In genomic region chr13:41750481-41750880, GRCm38 (mm10) we compare ENCODE assay signal across 30 mouse cellular contexts.
DNase-seq lines count a peak whose midpoint lies in the region; ATAC-seq and TF ChIP-seq lines count a peak whose summit lies in the region.
"Had no signal": no experiment of that assay in that cellular context is flagged by ENCODE, and none has a peak within 500 bp of the region (broad histone marks: within the 10 kb centered on the region; RNA-seq: fewer than 3 reads in every experiment).

No protein-coding gene starts in this region.

- H3K9ac ChIP-seq in limb, embryonic 14.5 days (ENCODE audit: low read depth, low read length, severe bottlenecking) = no peak overlapping the region
- no peak overlapping the region for H3K9ac ChIP-seq in CH12.LX (ENCODE audit: insufficient read depth, low read depth)
- H3K9ac ChIP-seq: forebrain, embryonic 15.5 days; heart, embryonic 12.5 days; hindbrain, embryonic 15.5 days; limb, embryonic 15.5 days; liver, embryonic 13.5 days; midbrain, embryonic 12.5 days had no signal

- 45% methylated on average over 5 of the region's 5 CpGs for WGBS in limb, embryonic 14.5 days
- WGBS in limb, embryonic 10.5 days = 75% methylated on average over 5 of the region's 5 CpGs
- WGBS in lung, adult 2 months = 76% methylated on average over 5 of the region's 5 CpGs

- in situ Hi-C loops in CH12.LX (cut with MboI; ENCODE audit: low pct_ligation_motif_present, low pct_unique_long_range_greater_than_20kb, low sequenced_read_pairs) = no loop called here

- TF ChIP-seq EP300 in CH12.LX (IDR thresholded peaks at IDR 0.05; ENCODE audit: low read length) = no peak

- H3K27me3 ChIP-seq in limb, embryonic 14.5 days (ENCODE audit: control insufficient read depth, insufficient read depth, low read length) = no peaks in the 10 kb centered on the region
- no peaks in the 10 kb centered on the region for H3K27me3 ChIP-seq in limb, embryonic 10.5 days (ENCODE audit: low read depth, poor library complexity, severe bottlenecking)
- H3K27me3 ChIP-seq in CH12.LX (replicated peaks) = no peaks in the 10 kb centered on the region
- H3K27me3 ChIP-seq: forebrain, embryonic 15.5 days; heart, embryonic 12.5 days; hindbrain, embryonic 15.5 days; limb, embryonic 15.5 days; liver, embryonic 13.5 days; midbrain, embryonic 12.5 days had no signal

- TF ChIP-seq CTCF in CH12.LX (conservative IDR thresholded peaks at IDR 0.05 in 1 of 2, IDR thresholded peaks at IDR 0.05 in 1 of 2; ENCODE audit: low read depth in 2 of 2, low read length in 2 of 2) = no peak
- TF ChIP-seq CTCF in lung, adult 2 months (IDR thresholded peaks at IDR 0.05; ENCODE audit: insufficient read depth, low read length) = no peak

- no peak overlapping the region for H3K27ac ChIP-seq in limb, embryonic 14.5 days (replicated peaks; ENCODE audit: low read depth, low read length)
- no peak overlapping the region for H3K27ac ChIP-seq in limb, embryonic 10.5 days
- H3K27ac ChIP-seq in CH12.LX (ENCODE audit: insufficient read depth, low read depth) = no peak overlapping the region
- H3K27ac ChIP-seq: forebrain, embryonic 15.5 days; heart, adult 2 months; hindbrain, embryonic 10.5 days; hindbrain, embryonic 15.5 days; left cerebral cortex, adult 2 months; limb, embryonic 15.5 days; liver, embryonic 13.5 days; macrophage; midbrain, embryonic 12.5 days had no signal

- H3K36me3 ChIP-seq in limb, embryonic 14.5 days (ENCODE audit: control insufficient read depth, insufficient read depth, low read length) = no peaks in the 10 kb centered on the region
- H3K36me3 ChIP-seq in limb, embryonic 10.5 days = no peaks in the 10 kb centered on the region
- H3K36me3 ChIP-seq in CH12.LX (replicated peaks in 1 of 2; ENCODE audit: control insufficient read depth in 1 of 2, insufficient read depth in 1 of 2, low read length in 1 of 2) = no peaks in the 10 kb centered on the region
- H3K36me3 ChIP-seq: forebrain, embryonic 15.5 days; G1E; heart, embryonic 12.5 days; hindbrain, embryonic 10.5 days; hindbrain, embryonic 15.5 days; limb, embryonic 15.5 days; liver, embryonic 13.5 days; midbrain, embryonic 12.5 days had no signal

- DNase-seq in limb, embryonic 14.5 days (ENCODE audit: low spot score) = peak; percentile 29
- DNase-seq in limb, embryonic 10.5 days (ENCODE audit: low spot score) = no peak
- no peak for DNase-seq in CH12.LX (ENCODE audit: extremely low read depth)
- peak; percentile 77 for DNase-seq in Muller cell, postnatal 12 days (ENCODE audit: inconsistent ontology term)
- peak; percentile 44 for DNase-seq in mesoderm, embryonic 11.5 days (ENCODE audit: low read depth, low spot score)
- DNase-seq in layer of hippocampus, adult 11-12 months (ENCODE audit: low spot score) = no peak
- DNase-seq in lung, adult 2 months = no peak
- DNase-seq: adrenal gland, adult 8-10 months; cerebellum, adult 11-12 months; cerebellum, adult 9-11 months; heart, adult 2 months; kidney, adult 11 months; kidney, postnatal 14 days; liver, embryonic 13.5 days; lung, adult 18-20 months; lung, postnatal 10 days; right cerebral cortex, postnatal 25 days; spleen, adult 18-20 months; thymus, postnatal 14 days had no signal

- ATAC-seq in limb, embryonic 14.5 days (ENCODE audit: low FRiP score, low read depth) = no peak
- ATAC-seq: activated CD4-positive, CD25-positive, alpha-beta regulatory T cell, adult 4 months; forebrain, embryonic 15.5 days; inflammation-experienced regulatory T-cells, adult 6 months had no signal

- TF ChIP-seq POLR2A in limb, embryonic 14.5 days (IDR thresholded peaks at IDR 0.05; ENCODE audit: borderline replicate concordance, extremely low read depth, insufficient read depth, insufficient read length) = no peak
- no peak for TF ChIP-seq POLR2A in CH12.LX (IDR thresholded peaks at IDR 0.05; ENCODE audit: low read depth, low read length)
- no peak for TF ChIP-seq POLR2A in lung, adult 2 months (IDR thresholded peaks at IDR 0.05; ENCODE audit: borderline replicate concordance, extremely low read depth, low read depth, low read length)

- dilution Hi-C loops in CH12.LX (cut with MboI; ENCODE audit: extremely low pct_ligation_motif_present, extremely low pct_unique_long_range_greater_than_20kb, low sequenced_read_pairs) = no loop called here

- H3K4me3 ChIP-seq in limb, embryonic 14.5 days (replicated peaks; ENCODE audit: low read length) = no peak overlapping the region
- H3K4me3 ChIP-seq in limb, embryonic 10.5 days = no peak overlapping the region
- no peak overlapping the region for H3K4me3 ChIP-seq in CH12.LX (replicated peaks in 1 of 3; ENCODE audit: low read depth in 2 of 3, low read length in 2 of 3, poor library complexity in 1 of 3)
- H3K4me3 ChIP-seq in lung, adult 2 months (replicated peaks; ENCODE audit: extremely low read depth, low read depth, low read length) = no peak overlapping the region
- H3K4me3 ChIP-seq: forebrain, embryonic 15.5 days; heart, adult 2 months; heart, embryonic 12.5 days; hindbrain, embryonic 10.5 days; hindbrain, embryonic 15.5 days; left cerebral cortex, adult 2 months; limb, embryonic 15.5 days; liver, embryonic 13.5 days; midbrain, embryonic 12.5 days had no signal

- H3K79me2 ChIP-seq in CH12.LX (replicated peaks; ENCODE audit: control insufficient read depth, extremely low read depth, insufficient read depth, poor library complexity, severe bottlenecking) = no peaks in the 10 kb centered on the region

- no peaks in the 10 kb centered on the region for H3K4me1 ChIP-seq in limb, embryonic 14.5 days (ENCODE audit: control insufficient read depth, insufficient read depth, low read length)
- no peaks in the 10 kb centered on the region for H3K4me1 ChIP-seq in limb, embryonic 10.5 days
- peaks cover 16 to 46% of the 10 kb centered on the region in 2 experiments for H3K4me1 ChIP-seq in CH12.LX (ENCODE audit: control insufficient read depth in 1 of 2, insufficient read depth in 2 of 2)
- H3K4me1 ChIP-seq in lung, adult 2 months (ENCODE audit: control insufficient read depth, insufficient read depth, low read length) = no peaks in the 10 kb centered on the region
- H3K4me1 ChIP-seq: forebrain, embryonic 15.5 days; hindbrain, embryonic 15.5 days; limb, embryonic 15.5 days; liver, embryonic 13.5 days had no signal

- H3K9me3 ChIP-seq in limb, embryonic 14.5 days (ENCODE audit: control insufficient read depth, low read length) = no peaks in the 10 kb centered on the region
- H3K9me3 ChIP-seq in limb, embryonic 10.5 days (replicated peaks) = no peaks in the 10 kb centered on the region
- H3K9me3 ChIP-seq in CH12.LX (replicated peaks; ENCODE audit: low read length) = no peaks in the 10 kb centered on the region
- H3K9me3 ChIP-seq: forebrain, embryonic 15.5 days; G1E; heart, embryonic 12.5 days; hindbrain, embryonic 10.5 days; hindbrain, embryonic 15.5 days; limb, embryonic 15.5 days; liver, embryonic 13.5 days; midbrain, embryonic 12.5 days had no signal

- no peak for TF ChIP-seq RAD21 in CH12.LX (IDR thresholded peaks at IDR 0.05; ENCODE audit: low read depth, low read length)

- no peak overlapping the region for H3K4me2 ChIP-seq in limb, embryonic 14.5 days (replicated peaks; ENCODE audit: low read depth, low read length, severe bottlenecking)
- H3K4me2 ChIP-seq in CH12.LX (ENCODE audit: insufficient read depth, low read depth, poor library complexity, severe bottlenecking) = no peak overlapping the region
- H3K4me2 ChIP-seq: forebrain, embryonic 15.5 days; heart, embryonic 12.5 days; hindbrain, embryonic 15.5 days; limb, embryonic 15.5 days; liver, embryonic 13.5 days; midbrain, embryonic 12.5 days had no signal

TF ChIP-seq in CH12.LX, 34 proteins besides CTCF, POLR2A, EP300 and RAD21:
- peak; percentile 62 for TF ChIP-seq ZNF384 (IDR thresholded peaks at IDR 0.05; ENCODE audit: low read depth, low read length)
- no peak for TF ChIP-seq CHD1 (IDR thresholded peaks at IDR 0.05; ENCODE audit: low read depth, low read length)
TF ChIP-seq in CH12.LX: peak in this region for 1.

Comparison
In these comparisons a context has a peak if more than half of its experiments do, and no peak if none do; other contexts are left out.
1. DNase-seq: peak in limb, embryonic 14.5 days (single experiment), Muller cell, postnatal 12 days (single experiment) and mesoderm, embryonic 11.5 days (single experiment); none in limb, embryonic 10.5 days (single experiment), CH12.LX (single experiment), layer of hippocampus, adult 11-12 months (single experiment) and lung, adult 2 months (single experiment).